Mouse (Mus musculus) left cerebral cortex, adult 2 months (tissue): Measurements from ENCODE around the gene Hist1h4n. TPM values are rescaled to one million over a fixed set of nuclear protein-coding genes. Genes with fewer than 3 reads are reported as not detected.
A peak's percentile ranks its signal among the peaks of the same experiment; 100 is the strongest.
"Not testable (repeated sequence)": the region's sequence is repeated elsewhere in the genome, so short reads cannot be mapped to it uniquely, and the experiment has no call there.

Source experiments
- DNase-seq, 2 experiments: peaks; one replicate each; pipeline ENCODE4 v3.0.0; 2021 to 2022; ENCODE audit warnings: low spot score in 2 of 2, mixed read lengths in 1 of 2; ENCODE audit errors: extremely low spot score in 1 of 2
- H3K27ac ChIP-seq: fragments of 200-600 bp; 2 replicates; pipeline ENCODE4 v1.8.1; 2022
- H3K4me3 ChIP-seq: fragments of 200-600 bp; 2 replicates; pipeline ENCODE4 v1.8.1; 2022
- CTCF ChIP-seq: fragments of 200-600 bp; IDR thresholded peaks from 2 replicates; pipeline ENCODE4 v1.8.1; 2022; ENCODE audit warnings: antibody characterized with exemption, mild to moderate bottlenecking, moderate library complexity
- intact Hi-C: fragments of 180-260 bp; cut with DNase I; formaldehyde crosslinking; loops from one replicate; pipeline ENCODE4 v1.15.1; 2025
- total RNA-seq, 2 experiments: library from RNA; stranded (reverse); gene quantifications; 2 replicates each; pipeline ENCODE4 v1.2.3; 2021

Hist1h4n gene
- total RNA-seq, 2 experiments from 2014 or later = 18.7 to 21.6 TPM

DNA sequence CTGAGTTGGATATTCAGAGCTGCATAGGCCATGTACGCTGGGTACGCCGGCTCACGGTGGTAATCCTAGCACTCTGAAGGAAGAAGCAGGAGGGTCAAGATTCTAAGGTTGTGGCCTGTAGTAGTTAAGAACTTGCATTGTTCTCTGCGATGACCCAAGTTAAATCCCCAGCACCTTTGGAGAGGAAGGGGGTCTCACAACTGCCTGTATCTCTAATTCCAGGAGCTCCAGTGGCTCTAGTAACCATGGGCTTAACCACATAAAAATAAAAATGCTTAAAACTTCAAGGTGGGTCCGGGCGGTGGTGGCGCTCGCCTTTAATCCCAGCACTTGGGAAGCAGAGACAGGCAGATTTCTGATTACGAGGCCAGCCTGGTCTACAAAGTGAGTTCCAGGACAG lies 1.7 kb downstream of the Hist1h4n start:
- H3K27ac ChIP-seq = no peak overlapping the region
- no peak for DNase-seq
- no peak for TF ChIP-seq CTCF
- H3K4me3 ChIP-seq = no peak overlapping the region
- intact Hi-C loops = no loop called here

DNA sequence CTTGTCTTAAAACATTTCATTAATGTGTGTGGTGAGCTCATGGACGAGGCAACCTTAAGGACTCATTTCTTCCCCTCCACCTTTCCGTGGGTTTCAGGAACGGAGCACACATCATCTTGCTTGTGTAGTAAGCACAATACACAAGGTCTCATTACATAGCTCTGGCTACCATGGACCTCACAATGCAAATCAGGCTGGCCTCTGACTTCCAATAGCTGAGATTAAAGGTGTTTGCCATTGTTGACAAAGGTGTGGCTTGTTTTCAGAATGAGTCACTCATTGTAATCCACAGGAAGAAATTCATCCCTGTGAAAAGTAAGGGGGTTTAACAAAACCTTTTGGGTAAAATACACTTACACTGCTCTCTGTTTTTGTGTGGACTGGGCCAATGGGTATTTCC lies 3.5 kb downstream of the Hist1h4n start:
- intact Hi-C loops = loop anchor here (10.0 kb wide), 3 partner anchors 206 to 1856 kb away; partner anchors contain the start of genes Hist1h2ac, Hist1h2af, Hist1h2ah and Hist1h2bc
- Histone ChIP-seq H3K4me3 (no peak overlapping the region), H3K27ac (no peak overlapping the region)
- DNase-seq = no peak
- no peak for TF ChIP-seq CTCF

DNA sequence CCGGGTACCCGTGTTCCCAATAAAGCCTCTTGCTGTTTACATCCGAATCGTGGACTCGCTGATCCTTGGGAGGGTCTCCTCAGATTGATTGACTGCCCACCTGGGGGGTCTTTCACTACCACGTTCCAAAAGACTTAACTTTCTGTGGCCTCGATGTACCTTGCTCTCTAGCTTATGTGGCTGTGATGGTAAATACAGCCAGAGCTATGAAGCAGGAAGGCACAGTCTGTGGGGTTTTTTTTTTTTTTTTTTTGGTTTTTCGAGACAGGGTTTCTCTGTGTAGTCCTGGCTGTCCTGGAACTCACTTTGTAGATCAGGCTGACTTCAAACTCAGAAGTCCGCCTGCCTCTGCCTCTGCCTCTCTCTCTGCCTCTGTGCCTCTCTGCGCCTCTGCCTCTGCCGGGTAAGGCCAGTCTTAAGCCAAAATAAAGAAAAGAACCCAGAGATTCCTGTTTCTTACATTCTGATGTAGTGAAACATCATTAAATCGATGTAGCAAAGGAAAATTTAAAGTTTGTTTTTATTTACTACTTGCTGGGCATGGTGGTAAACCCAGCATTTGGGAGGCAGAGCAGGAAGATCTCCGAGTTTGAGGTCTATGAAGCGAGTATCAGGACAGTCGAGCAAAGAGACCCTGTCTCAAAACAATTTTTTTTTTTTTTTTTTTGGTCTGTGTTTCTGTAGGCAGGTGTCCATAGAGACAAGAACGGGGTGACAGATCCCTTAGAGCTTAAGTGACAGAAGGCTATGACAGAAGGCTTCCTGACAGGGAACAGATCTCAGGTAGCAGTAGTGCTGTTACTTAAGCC lies 11.7 kb downstream of the Hist1h4n start:
- not testable (repeated sequence) for H3K4me3 ChIP-seq, DNase-seq, H3K27ac ChIP-seq
- intact Hi-C loops = loop anchor here (10.0 kb wide), 3 partner anchors 215 to 1865 kb away; partner anchors contain the start of genes Hist1h2ac, Hist1h2af, Hist1h2ah and Hist1h2bc

DNA sequence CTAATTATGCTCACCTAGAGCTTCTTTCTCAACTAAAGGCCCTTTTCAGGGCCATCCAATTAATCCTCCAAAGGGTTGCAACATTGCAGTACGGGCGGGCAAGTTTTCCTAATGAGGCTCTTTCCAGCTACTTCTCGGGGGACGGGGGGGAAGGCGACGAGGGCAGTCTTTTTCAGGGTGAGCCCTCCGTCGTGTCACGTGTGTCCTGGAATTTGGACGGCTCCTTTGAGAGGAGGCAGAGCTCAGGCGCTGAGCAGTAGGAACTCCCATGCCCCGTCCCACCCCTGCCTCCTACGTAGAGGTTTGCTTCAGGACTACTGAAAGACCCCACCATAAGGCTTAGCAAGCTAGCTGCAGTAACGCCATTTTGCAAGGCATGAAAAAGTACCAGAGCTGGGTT lies 19.9 kb downstream of the Hist1h4n start:
- H3K4me3 ChIP-seq, H3K27ac ChIP-seq, DNase-seq, intact Hi-C loops: not testable (repeated sequence)

GRCm38 (mm10) chr13:21811539-21811938 lies 20.5 kb downstream of the Hist1h4n start, which contains the start of gene Hist1h4m:
Gene Hist1h4m, plus strand, starts transcription at chr13:21811746.
- peak; percentile 40 to 49 for DNase-seq
- intact Hi-C loops = not testable (repeated sequence)

GRCm38 (mm10) chr13:21811074-21811473 lies 20.9 kb downstream of the Hist1h4n start:
- H3K4me3 ChIP-seq, H3K27ac ChIP-seq, DNase-seq, intact Hi-C loops: not testable (repeated sequence)

More at GRCm38 (mm10) chr13:21811539-21811938, 20.5 kb downstream of the Hist1h4n start, which contains the start of gene Hist1h4m:
- not testable (repeated sequence) for H3K4me3 ChIP-seq, H3K27ac ChIP-seq

GRCm38 (mm10) chr13:21810073-21810472 lies 21.9 kb downstream of the Hist1h4n start, which contains the start of the genes Hist1h2bq and Hist1h2ao:
Gene Hist1h2bq, minus strand, starts transcription at chr13:21810197.
Gene Hist1h2ao, plus strand, starts transcription at chr13:21810465.
- intact Hi-C loops, H3K4me3 ChIP-seq, DNase-seq, H3K27ac ChIP-seq: not testable (repeated sequence)

DNA sequence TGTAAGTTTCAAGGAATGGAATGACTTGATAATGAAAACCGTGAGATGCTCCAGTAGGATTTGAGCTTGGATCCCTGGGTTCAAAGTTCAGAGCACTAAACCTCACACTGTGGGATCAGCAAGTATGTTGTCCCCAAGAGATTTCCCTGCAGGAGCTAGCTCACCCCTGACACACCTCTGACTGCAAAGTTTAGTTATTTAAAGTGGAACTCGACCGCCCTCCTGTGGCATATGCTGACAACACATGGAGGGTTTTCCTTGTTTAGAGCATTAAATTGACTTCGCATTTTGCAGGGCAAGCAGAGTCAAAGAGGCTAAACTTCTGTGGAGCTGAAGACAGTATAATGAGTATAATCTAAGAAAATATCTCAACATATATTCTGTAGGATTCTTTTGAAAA lies 28.9 kb downstream of the Hist1h4n start:
- DNase-seq, H3K4me3 ChIP-seq, intact Hi-C loops, H3K27ac ChIP-seq: not testable (repeated sequence)

DNA sequence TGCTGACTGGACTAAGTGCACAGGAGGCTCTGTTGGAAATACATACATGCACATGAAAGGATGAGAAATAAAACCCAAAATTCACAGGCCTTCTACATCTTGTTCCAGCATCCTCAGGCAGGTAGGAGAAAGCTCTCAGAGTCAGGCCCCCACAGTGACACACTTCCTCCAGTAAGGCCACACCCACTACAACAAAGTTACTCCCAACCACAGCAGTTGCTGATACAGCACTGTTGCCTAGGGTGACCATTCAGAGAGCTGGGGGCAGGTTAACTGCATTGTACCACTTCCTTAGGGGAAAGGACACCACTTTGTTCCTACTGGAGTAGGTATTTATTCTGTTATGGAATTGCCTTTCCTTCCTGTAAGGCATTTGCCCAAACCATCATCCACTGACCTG lies 34.8 kb downstream of the Hist1h4n start:
- H3K4me3 ChIP-seq, H3K27ac ChIP-seq, DNase-seq: not testable (repeated sequence)
- intact Hi-C loops = loop anchor here (10.0 kb wide), 1 partner anchor 48 kb away; no protein-coding TSS in a partner anchor

- intact Hi-C loops = loop anchor here (10.0 kb wide), 1 partner anchor 49 kb away; no protein-coding TSS in a partner anchor
- H3K27ac ChIP-seq = no peak overlapping the region
- DNase-seq = no peak
- no peak overlapping the region for H3K4me3 ChIP-seq
- TF ChIP-seq CTCF = no peak
Observed at GRCm38 (mm10) chr13:21795584-21795983, 36.4 kb downstream of the Hist1h4n start.

DNA sequence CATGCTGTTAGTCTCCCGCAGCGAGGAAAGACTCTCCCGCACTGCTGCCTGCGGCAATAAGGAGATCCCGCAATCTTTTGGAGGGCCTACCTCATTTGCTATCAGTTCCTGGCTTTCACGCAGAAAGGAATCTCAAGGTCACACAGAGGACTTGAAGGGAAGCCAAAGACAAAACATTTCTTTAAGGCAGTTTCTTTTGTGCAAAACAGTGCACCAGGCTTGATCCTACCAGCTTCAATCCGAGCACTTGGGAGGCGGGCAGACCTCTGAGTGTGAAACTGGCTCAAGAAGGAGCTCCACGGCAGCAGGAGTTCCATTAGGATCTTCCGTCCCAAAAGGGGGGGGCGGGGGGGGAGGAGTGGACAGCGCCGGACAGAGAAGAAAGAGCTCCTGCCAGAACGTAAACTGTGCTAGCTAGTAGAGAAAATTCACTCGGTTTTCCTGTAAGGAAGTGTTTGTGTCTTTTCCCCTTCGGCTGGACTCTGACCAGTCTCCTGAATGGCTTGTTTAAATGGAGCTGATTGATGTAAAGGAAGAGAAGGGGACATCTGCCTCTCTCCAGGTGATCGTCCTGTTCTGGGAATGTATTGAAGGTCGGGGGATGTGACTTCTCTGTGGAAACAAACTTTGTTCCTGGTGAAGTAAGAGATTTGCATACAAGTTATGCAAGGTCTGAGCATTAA lies 41.3 kb downstream of the Hist1h4n start:
- no peak for TF ChIP-seq CTCF
- no peak for DNase-seq
- peak overlapping the region; percentile 9; the same call in 1 of the 2 replicates for H3K4me3 ChIP-seq
- intact Hi-C loops = loop anchor here (10.0 kb wide), 1 partner anchor 54 kb away; no protein-coding TSS in a partner anchor
- no peak overlapping the region for H3K27ac ChIP-seq

- DNase-seq = no peak
- H3K4me3 ChIP-seq = no peak overlapping the region
- no peak overlapping the region for H3K27ac ChIP-seq
- no peak for TF ChIP-seq CTCF
- intact Hi-C loops = loop anchor here (10.0 kb wide), 4 partner anchors 55 to 1905 kb away; partner anchors contain the start of genes Hist1h1e, Hist1h1t, Hist1h2be and Hist1h4c
Observed at GRCm38 (mm10) chr13:21789925-21790324, 42.1 kb downstream of the Hist1h4n start.
